Mouse (Mus musculus) right cerebral cortex, postnatal 4 days (tissue): ENCODE measurements around the gene Tmem121b.

Source experiments
- DNase-seq: peaks from one replicate; pipeline ENCODE4 v3.0.0-alpha.2; 2022

Gene Tmem121b

DNA sequence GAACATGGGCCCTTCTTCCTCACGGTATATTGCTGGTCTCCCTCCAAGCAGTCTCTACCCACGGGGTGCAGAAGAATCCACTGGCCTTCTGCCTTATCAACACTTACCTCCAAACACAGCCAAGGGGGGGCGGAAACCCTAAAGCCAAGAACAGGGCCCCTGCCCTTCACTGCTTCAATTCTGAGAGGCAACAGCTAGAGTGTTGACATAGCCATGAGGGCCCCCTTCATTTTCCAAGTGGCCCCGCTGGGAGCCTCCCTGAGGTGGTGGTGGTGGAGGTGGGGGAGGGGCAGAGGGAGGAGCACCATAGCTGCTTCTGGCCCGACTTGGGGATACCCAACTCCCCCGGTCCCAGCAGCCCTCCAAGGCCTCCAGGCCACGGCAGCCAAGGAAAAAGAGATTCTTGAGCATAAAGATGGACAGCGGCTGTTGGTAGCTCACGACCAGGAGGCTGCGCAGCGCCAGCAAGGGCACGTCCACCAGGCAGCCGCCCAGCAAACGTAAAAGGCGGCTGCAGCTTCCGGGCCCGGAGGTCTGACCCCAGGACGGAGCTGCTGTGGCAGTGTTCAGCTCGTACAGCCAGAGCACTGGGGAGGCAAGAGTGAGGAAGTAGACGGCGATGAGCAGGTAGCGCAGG is 1.6 kb downstream of the Tmem121b start:
- DNase-seq: peak; percentile 27

- no peak for DNase-seq
These were observed 2.5 kb downstream of the Tmem121b start for GRCm38 (mm10) chr6:120491064-120491463.

DNA sequence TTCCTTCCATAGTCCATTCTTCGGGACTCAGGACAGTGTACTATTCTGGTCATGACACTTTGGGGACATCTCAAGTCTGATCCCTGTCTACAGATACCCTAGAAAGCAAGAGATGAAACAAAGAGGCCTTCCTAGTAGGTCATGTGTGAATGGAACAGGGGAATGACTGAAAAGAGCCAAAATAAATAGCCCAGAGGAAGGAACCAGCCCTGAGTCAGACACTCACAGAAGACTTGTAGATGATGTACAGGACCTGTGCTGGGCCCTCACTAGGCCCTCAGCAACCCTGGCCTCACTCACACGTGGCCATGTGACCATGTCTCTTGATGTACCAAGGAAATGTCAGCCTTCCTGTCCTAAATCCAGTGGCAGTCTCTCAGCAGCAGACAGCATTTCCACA is 4.1 kb downstream of the Tmem121b start:
- no peak for DNase-seq

DNA sequence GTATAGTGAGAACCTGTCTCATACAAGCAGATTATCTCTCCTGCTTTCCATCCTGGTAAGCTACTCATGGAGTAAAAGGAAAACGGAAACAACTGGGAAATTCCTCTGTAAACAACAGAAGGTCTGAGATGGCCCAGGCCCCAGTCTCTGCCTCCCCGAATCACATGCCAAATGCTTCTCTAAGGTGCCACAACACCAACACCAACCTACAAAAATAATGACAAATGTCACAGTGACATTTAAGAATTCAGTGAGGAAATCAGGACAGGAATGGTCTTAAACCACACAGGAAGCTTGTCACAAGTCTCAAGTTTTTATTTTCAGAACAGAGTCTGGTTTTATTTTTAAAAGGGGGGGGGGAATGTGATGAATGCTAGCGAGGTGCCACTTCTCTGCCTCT is 5.0 kb downstream of the Tmem121b start:
- no peak for DNase-seq

GRCm38 (mm10) chr6:120486051-120486510 is 7.5 kb downstream of the Tmem121b start:
- DNase-seq: no peak

DNA sequence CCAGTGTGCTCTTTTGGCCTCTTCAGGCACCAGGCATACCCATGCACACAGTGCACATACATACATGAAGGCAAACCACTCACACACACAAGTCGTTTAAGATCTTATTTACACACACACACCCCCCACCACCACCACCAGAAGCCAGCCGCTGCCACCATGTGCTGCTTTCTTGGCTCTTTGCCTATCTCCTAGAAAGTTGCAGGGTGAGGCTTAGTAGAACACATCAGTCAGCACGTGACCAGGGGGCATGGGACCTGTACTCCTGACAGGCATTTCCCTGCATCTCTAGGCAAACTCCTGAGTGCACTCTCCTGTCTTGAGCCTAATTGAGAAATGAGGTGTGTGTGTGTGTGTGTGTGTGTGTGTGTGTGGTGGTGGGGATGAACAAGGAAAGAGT is 8.6 kb downstream of the Tmem121b start:
- DNase-seq: no peak

GRCm38 (mm10) chr6:120483211-120483626 is 10.4 kb downstream of the Tmem121b start:
- peak; percentile 49 for DNase-seq

GRCm38 (mm10) chr6:120482756-120483155 is 10.9 kb downstream of the Tmem121b start:
- DNase-seq: no peak

- no peak for DNase-seq
These were observed 11.6 kb downstream of the Tmem121b start for GRCm38 (mm10) chr6:120482021-120482420.

- no peak for DNase-seq
These were observed 12.1 kb downstream of the Tmem121b start for GRCm38 (mm10) chr6:120481538-120481937.

DNA sequence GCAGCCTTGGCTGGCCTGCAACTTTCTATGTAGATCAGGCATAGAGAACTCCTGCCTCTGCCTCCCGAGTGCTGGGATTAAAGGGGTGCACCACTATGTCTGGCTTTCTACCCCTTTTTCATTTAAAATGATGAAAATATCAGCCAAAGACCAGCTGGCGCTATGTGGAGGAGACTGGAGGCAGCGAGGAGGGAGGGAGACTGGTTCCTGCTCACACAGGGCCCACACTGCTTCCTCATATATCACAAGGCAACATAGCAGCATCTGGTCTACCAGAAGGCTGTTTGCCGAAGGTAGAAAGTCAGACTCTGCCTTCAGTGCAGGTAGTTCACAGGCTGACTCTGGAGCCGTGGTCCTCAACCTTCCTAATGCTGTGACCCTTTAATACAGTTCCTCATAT is 13.2 kb downstream of the Tmem121b start:
- no peak for DNase-seq

GRCm38 (mm10) chr6:120479302-120479701 is 14.3 kb downstream of the Tmem121b start:
- no peak for DNase-seq

- no peak for DNase-seq
These were observed 18.3 kb downstream of the Tmem121b start for GRCm38 (mm10) chr6:120475288-120475687.

DNA sequence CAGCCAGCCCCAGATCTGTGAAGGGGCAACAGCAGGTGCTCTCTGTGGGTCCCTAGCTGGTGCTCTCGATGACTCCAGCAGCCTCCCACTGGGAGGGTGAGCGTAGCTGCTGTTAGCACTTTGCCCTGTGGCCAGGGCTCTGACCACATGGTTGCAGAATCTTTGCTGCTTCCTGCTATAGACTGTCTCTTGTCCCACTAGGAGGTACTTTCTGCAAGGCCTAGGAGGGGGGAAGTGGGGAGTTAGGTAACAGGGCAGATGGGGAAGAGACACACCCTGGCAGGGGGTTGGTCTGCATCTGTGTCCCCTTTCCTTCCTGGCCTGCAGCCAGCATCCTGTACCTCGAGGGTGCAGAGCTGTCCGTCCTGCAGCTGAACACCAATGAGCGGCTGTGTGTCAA is 20.2 kb downstream of the Tmem121b start:
- DNase-seq: no peak

GRCm38 (mm10) chr6:120472455-120473140 is 21.0 kb downstream of the Tmem121b start:
- no peak for DNase-seq

DNA sequence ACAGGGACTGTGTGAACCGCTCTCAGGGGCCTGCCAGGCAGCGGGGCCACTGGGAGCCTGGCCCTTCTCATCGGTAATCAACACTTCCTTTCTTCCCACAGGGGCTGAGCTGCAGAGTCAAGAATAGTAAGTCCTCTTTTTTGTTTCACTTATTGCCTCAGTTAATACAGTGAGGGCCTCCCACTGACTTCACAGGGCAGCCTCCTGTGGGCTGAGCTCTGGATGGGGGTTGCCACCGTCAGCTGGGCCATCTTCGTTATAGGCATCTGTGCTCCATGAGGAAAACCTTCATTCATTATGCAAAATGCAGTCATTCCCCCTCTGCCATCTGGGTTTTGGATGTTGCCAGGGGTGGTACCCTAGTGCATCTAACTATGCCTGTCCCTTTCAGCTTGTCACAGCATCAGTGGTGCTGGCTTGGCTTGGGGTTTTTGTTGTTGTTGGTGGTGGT is 21.6 kb downstream of the Tmem121b start:
- DNase-seq: no peak

GRCm38 (mm10) chr6:120470666-120471065 is 22.9 kb downstream of the Tmem121b start:
- no peak for DNase-seq

DNA sequence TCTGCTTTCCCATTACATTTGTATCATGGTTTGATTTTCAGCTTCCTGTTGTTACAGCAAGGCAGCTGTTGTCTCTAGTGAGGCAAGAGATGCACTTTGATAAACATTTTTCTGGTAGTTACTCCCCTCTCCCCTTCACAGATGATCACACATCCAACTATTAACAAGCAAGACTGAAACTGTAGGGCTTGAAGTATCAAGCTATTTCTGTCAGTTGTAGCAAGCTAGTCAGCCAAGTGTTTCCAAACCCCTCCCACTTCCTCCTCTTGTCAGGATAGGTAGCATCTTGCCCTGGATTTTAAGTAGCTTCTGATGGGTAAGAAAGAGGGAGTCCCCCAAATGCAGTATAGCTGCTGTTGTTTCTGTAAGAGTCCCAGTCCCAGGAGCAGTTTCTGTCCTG is 23.8 kb downstream of the Tmem121b start:
- DNase-seq: no peak

DNA sequence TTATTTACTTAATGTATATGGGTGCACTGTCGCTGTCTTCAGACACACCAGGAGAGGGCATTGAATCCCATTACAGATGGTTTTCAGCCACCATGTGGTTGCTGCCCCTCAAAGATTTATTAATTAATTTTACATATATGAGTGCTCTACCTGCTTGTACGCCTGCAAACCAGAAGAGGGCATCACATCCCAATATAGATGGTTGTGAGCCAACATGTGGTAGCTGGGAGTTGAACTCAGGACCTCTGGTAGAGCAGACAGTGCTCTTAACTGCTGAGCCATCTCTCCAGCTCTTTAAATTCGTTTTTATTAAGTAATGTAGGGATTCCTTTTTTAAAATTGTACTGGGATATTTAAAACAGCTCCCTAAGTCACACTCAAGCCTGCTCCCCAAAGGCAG is 24.3 kb downstream of the Tmem121b start:
- DNase-seq: no peak

DNA sequence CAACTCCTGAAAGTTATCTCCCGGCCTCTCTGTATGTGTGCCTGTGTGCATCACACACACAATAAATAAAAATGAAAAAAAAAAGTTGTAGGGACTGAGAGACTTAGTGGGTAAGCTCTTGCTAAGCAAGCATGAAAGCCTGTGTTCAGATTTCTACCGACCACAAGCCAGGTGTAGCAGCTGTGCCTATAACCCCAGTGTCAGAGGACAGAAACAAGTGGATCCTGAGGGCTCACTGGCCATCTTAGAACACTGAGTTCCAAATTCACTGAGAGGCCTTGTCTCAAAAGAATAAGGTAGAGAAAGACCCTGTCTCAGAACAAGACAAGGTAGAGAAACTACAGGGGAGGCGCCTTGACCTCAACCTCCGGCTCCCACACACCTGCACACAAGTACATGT is 25.3 kb downstream of the Tmem121b start:
- DNase-seq: no peak

DNA sequence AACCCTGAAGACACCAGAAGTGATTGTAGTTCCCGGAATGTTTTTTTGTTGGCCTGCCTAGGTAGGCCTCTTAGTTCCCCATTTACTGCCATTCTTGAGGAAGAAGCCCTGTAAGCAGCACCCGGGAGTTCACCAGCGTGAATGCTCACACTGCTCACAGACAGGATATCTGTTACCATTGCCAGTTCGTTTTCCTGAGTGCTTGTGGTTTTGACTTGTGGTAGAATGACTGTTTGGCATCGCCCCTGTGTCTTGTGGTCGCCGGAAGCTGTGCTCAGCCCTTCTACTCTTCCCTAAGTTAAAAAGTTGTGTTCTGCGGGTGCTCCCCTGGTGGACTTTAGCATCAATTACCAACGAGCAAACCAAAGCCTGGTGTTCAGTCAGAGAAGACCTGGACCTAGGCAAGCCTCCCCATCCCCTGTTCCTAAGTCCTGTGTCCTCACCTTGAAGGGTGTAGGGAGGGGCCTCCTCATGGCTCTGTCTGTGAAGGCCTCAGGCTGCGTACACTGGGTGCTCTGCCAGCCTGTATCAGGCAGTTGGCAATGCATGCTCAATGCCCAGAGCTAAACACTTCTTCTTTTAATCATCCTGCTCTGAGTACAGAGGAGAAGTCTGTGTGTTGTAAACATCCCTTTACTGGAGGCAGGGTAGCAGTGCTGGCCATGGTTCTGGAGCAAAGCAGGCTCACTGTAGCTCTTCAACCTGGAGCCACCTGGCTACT is 26.8 kb downstream of the Tmem121b start:
- no peak for DNase-seq

DNA sequence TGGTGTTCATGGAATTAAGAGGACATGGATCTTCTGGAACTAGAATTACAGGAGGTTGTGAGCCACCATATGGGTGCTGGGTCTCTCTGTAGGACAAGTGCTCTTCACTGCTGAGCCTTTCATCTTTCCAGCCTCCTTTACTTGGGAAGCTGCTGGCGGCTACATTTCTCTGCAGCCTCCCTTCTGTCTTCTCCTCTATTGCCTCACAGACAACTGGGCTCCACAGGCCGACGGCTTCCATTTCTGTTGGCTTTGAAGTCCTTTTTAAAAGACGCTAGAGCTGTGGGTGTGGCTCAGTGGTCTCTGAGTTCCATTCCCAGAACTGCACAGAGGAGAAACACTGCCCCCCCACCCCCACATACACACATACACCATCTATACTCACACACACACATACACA is 28.2 kb downstream of the Tmem121b start:
- DNase-seq: no peak

DNA sequence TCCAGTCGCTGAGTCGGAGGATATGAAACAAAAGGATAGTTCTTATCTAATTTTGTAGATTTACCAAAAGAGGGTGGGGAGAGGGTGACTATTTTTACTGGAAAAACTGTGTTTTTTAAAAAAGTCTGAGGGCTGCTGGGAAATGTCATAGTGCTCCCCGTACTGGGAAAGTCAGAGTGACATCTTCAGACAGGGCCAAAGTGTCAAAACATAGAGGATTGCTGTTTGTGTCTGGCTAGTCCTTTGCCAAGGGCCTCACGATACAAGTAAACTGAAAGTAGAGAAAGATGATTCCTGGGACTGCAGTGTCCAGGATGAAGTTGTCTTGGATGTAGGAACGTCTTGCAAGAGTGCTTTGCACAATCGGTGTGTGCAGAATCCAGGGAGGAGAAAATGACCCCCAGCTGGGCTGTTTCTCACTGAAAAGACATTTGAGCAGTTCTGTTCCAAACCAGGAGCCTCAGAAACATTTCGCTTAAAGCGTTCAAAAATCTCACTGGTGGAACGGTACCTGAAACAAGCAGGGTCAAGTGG is 29.1 kb downstream of the Tmem121b start:
- DNase-seq: no peak

GRCm38 (mm10) chr6:120463884-120464283 is 29.7 kb downstream of the Tmem121b start:
- no peak for DNase-seq
